Mouse (Mus musculus): ENCODE results near the gene Oxsr1. TPM values are rescaled to one million over a fixed set of nuclear protein-coding genes. Genes with fewer than 3 reads are reported as not detected.

The Oxsr1 gene
- polyA plus RNA-seq, 1 experiment from 2014 or later, result 11.9 TPM

DNA sequence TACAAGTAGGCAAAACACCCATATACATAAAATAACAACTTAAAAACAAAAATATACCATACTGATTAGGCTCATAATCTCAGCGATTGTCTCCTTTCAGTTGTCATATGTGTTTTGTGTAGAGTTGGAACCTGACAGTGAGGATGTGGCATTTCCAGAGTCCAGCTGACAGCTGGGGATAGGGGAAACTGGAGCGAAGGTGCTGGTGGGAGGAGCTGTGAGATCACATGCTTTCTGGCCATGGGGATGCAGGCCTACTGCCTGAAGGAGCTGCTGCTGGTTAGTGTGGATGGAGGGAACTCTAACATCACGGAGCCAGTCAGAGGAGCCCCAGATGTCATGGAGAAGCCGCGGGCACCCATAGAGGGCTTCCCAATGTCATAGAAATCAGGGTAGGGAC lies 116.5 kb downstream of the Oxsr1 start:
- H3K9me3 ChIP-seq, result peaks cover 21% of the 10 kb centered on the region
- ATAC-seq (ENCODE audit: low FRiP score, low read depth), result no peak
- WGBS, result 86% methylated on average over 5 of the region's 5 CpGs

GRCm38 (mm10) chr9:119203617-119204016 lies 118.6 kb downstream of the Oxsr1 start:
- H3K9me3 ChIP-seq, result peaks cover 21% of the 10 kb centered on the region
- H3K4me3 ChIP-seq, result no peak overlapping the region
- no peak for ATAC-seq (ENCODE audit: low FRiP score, low read depth)
- no peaks in the 10 kb centered on the region for H3K36me3 ChIP-seq
- H3K27me3 ChIP-seq, result no peaks in the 10 kb centered on the region
- no peak overlapping the region for H3K9ac ChIP-seq
- no peaks in the 10 kb centered on the region for H3K4me1 ChIP-seq
- WGBS, result 97% methylated on average over 9 of the region's 9 CpGs
- no peak overlapping the region for H3K27ac ChIP-seq
- no peak overlapping the region for H3K4me2 ChIP-seq (replicated peaks)

More for the DNA sequence above, 116.5 kb downstream of the Oxsr1 start:
- H3K4me1 ChIP-seq, result no peaks in the 10 kb centered on the region
- no peak overlapping the region for H3K4me3 ChIP-seq
- H3K27ac ChIP-seq, result no peak overlapping the region
- no peak overlapping the region for H3K9ac ChIP-seq
- H3K36me3 ChIP-seq, result no peaks in the 10 kb centered on the region
- H3K4me2 ChIP-seq (replicated peaks), result no peak overlapping the region
- H3K27me3 ChIP-seq, result no peaks in the 10 kb centered on the region

DNA sequence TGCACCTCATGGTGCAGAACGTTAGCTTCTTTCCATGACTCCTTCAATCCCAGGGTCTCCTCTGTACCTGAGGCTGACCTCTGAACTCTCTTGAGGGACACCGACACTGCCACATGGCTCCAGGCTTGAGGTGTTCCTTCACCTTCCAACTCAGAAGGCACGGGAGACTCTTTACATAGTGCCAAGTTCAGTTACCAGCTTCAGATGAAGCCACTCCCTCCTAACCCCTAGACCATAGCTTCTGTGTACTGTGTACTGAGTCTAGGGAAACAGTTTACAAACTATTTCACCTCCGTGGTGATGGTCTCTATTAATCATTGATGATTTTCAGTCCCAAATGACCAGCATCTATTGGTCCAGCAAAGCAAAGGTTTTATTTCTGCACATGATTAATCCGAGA lies 120.6 kb downstream of the Oxsr1 start:
- Histone ChIP-seq H3K27ac (no peak overlapping the region), H3K4me1 (no peaks in the 10 kb centered on the region), H3K27me3 (no peaks in the 10 kb centered on the region), H3K9me3 (peaks cover 21% of the 10 kb centered on the region), H3K4me2 (replicated peaks) (no peak overlapping the region), H3K36me3 (no peaks in the 10 kb centered on the region), H3K4me3 (no peak overlapping the region), H3K9ac (no peak overlapping the region)
- no peak for ATAC-seq (ENCODE audit: low FRiP score, low read depth)
- whole genome bisulfite sequencing, result 83% methylated on average over 5 of the region's 5 CpGs

DNA sequence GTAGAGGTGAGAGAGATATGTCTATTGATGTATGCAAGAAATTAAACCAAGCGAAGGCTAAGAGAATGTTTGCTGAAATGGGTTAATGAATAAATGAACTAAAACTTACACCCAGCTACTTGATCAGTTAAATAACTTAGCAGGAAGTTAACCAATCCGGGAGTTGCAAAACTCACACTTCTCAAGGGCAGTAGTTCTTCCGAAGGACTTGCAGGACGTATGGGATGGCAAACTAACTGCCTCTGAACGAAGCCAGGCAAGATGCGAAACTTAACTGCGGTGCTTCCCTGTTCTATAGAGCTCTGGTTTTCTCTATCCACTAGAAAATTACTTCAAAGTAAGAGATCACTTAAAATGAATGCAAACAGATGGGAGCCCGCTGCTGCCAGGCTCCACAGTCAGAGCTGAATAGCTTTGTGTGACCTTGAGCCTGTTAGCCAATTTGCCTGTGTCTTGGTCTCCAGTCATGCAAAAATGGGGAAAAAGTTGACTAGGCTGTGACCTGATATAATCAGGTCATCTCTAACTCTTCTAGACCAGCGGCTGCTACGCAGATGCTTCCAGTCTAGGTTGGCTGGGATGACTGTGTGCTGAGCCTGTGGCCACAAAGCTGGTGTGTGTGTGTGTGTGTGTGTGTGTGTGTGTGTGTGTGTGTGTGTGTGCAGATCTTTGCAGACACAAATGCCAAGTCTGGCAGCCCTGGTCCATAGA lies 122.9 kb downstream of the Oxsr1 start:
- ATAC-seq (ENCODE audit: low FRiP score, low read depth), result no peak
- 75% methylated on average over 10 of the region's 10 CpGs for WGBS
- Histone ChIP-seq H3K9ac (no peak overlapping the region), H3K36me3 (no peaks in the 10 kb centered on the region), H3K9me3 (peaks cover 9% of the 10 kb centered on the region; the same call in 1 of the 2 replicates), H3K4me1 (no peaks in the 10 kb centered on the region), H3K27ac (no peak overlapping the region), H3K27me3 (no peaks in the 10 kb centered on the region), H3K4me2 (replicated peaks) (no peak overlapping the region), H3K4me3 (no peak overlapping the region)

DNA sequence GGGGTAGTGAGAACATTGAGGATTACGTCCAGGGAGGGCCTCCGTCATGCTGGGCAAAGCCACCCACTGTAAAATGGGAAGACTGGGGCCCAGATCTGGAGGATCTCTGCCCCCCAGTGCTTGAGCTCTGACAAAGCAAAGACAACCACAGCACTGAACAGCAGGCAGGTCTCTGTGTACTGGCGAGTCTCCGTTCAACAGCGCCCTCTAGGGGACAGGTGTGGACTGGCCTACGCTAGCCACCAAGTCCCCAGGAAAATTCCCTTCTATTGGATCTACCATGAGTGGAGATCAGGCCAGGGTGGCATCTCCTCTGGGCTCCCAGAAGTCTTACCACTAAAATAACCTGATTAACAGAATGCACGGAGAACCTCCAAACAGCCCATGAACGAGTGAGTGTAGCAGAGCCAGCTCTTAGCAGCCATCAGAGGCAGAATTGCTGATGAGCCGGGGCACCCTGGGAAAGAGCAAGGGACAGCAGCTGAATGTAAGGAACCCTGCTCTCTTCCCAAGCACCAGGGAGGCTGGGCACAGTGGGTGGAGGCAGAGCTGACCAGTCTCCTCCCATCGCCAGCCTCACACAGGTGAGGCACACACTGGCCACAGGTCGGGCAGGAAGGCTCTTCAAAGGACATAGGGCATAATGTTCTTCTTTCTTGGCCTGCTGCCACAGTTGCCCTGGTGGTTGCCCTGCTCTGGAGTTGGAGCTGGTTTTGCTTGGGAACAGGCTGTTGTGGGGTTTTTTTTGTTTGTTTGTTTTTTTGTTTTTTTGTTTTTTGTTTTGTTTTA lies 129.8 kb downstream of the Oxsr1 start:
- Histone ChIP-seq H3K9me3 (no peaks in the 10 kb centered on the region), H3K4me1 (no peaks in the 10 kb centered on the region), H3K9ac (no peak overlapping the region), H3K27ac (no peak overlapping the region), H3K4me2 (replicated peaks) (no peak overlapping the region), H3K4me3 (no peak overlapping the region), H3K27me3 (no peaks in the 10 kb centered on the region), H3K36me3 (no peaks in the 10 kb centered on the region)
- ATAC-seq (ENCODE audit: low FRiP score, low read depth), result no peak
- 37% methylated on average over 11 of the region's 11 CpGs for WGBS

Other genes starting within 250 kb of the Oxsr1 start
- 33.6 and 35.5 TPM in 2 replicates for gene Plcd1, start 228.9 kb downstream of the Oxsr1 start, polyA plus RNA-seq (2015; fragmentation: Nextera tagmentation; extraction: Ambion mirVana)
- 0.98 and 1.6 TPM in 2 replicates for gene Dlec1, start 219.9 kb downstream of the Oxsr1 start, polyA plus RNA-seq (2015; fragmentation: Nextera tagmentation; extraction: Ambion mirVana)
- 1.4 and 1.8 TPM in 2 replicates for gene Acaa1b, start 165.3 kb downstream of the Oxsr1 start, polyA plus RNA-seq (2015; fragmentation: Nextera tagmentation; extraction: Ambion mirVana)
- not detected in 2 replicates for gene Gm47289, start 163.3 kb downstream of the Oxsr1 start, polyA plus RNA-seq (2015; fragmentation: Nextera tagmentation; extraction: Ambion mirVana)
- gene Slc22a13, start 113.3 kb downstream of the Oxsr1 start, polyA plus RNA-seq (2015; fragmentation: Nextera tagmentation; extraction: Ambion mirVana), result not detected in 2 replicates
- 104 TPM in 2 replicates for gene Acaa1a, start 17.2 kb upstream of the Oxsr1 start, polyA plus RNA-seq (2015; fragmentation: Nextera tagmentation; extraction: Ambion mirVana)
- 14.1 and 15.7 TPM in 2 replicates for gene Myd88, start 19.0 kb upstream of the Oxsr1 start, polyA plus RNA-seq (2015; fragmentation: Nextera tagmentation; extraction: Ambion mirVana)
- 6.2 and 6.4 TPM in 2 replicates for gene Xylb, start 35.0 kb upstream of the Oxsr1 start, polyA plus RNA-seq (2015; fragmentation: Nextera tagmentation; extraction: Ambion mirVana)
- gene Slc22a14, start 43.1 kb upstream of the Oxsr1 start, polyA plus RNA-seq (2015; fragmentation: Nextera tagmentation; extraction: Ambion mirVana), result 0.09 TPM in 1 of 2 replicates, not detected in the other
- gene Acvr2b, start 79.7 kb upstream of the Oxsr1 start, polyA plus RNA-seq (2015; fragmentation: Nextera tagmentation; extraction: Ambion mirVana), result 23.1 and 26.3 TPM in 2 replicates
- 40.7 and 42.3 TPM in 2 replicates for gene Exog, start 122.5 kb upstream of the Oxsr1 start, polyA plus RNA-seq (2015; fragmentation: Nextera tagmentation; extraction: Ambion mirVana)

Data from limb, embryonic 13.5 days (tissue).